Mouse (Mus musculus) kidney, adult 2 months (tissue): ENCODE measurements around the gene Nav3. TPM values are rescaled to one million over a fixed set of nuclear protein-coding genes. Genes with fewer than 3 reads are reported as not detected.

Experiments used
- DNase-seq: peaks from one replicate; pipeline ENCODE4 v3.0.0; 2021
- H3K27ac ChIP-seq: fragments of 200-500 bp; 2 replicates; pipeline ENCODE4 v1.5.1; 2012; ENCODE audit warnings: low read depth, low read length, control low read depth, inconsistent platforms; ENCODE audit not compliant: insufficient read depth
- H3K27me3 ChIP-seq: fragments of 200-500 bp; replicated peaks from 2 replicates; pipeline ENCODE4 v1.6.1; 2012; ENCODE audit warnings: mild to moderate bottlenecking, moderate library complexity, low read length, inconsistent platforms; ENCODE audit not compliant: control insufficient read depth, insufficient read depth
- H3K36me3 ChIP-seq: fragments of 200-500 bp; 2 replicates; pipeline ENCODE4 v1.6.1; 2012; ENCODE audit warnings: mild to moderate bottlenecking, moderate library complexity, low read length, inconsistent platforms; ENCODE audit not compliant: control insufficient read depth, insufficient read depth
- H3K4me1 ChIP-seq: fragments of 200-500 bp; 2 replicates; pipeline ENCODE4 v1.6.1; 2011; ENCODE audit warnings: low read length; ENCODE audit not compliant: control insufficient read depth, insufficient read depth
- H3K4me3 ChIP-seq: fragments of 200-500 bp; 2 replicates; pipeline ENCODE4 v1.5.1; 2011; ENCODE audit warnings: mild to moderate bottlenecking, low read depth, low read length, control low read depth; ENCODE audit not compliant: insufficient read depth
- CTCF ChIP-seq: fragments of 200-500 bp; conservative IDR thresholded peaks from 2 replicates; pipeline ENCODE4 v1.5.1; 2011; ENCODE audit warnings: low read depth, mild to moderate bottlenecking, control low read depth, low read length, moderate library complexity, mixed read lengths; ENCODE audit not compliant: insufficient read depth, insufficient read length
- POLR2A ChIP-seq: fragments of 200-500 bp; IDR thresholded peaks from one replicate; pipeline ENCODE4 v1.6.1; 2011; ENCODE audit warnings: low read depth, low read length, control low read depth
- WGBS: fragments of 180-500 bp; shearing (Covaris S2); methylation state at CpG from one replicate; pipeline ENCODE4 v1.1.7; 2018; 5-methylcytosine and 5-hydroxymethylcytosine counted together
- polyA plus RNA-seq: library from polyadenylated mRNA; depleted of rRNA; stranded (reverse); fragments of >200 nt; gene quantifications from 2 replicates; pipeline ENCODE4 v1.2.3, GENCODE M21; 2012

Nav3 gene
- polyA plus RNA-seq, 1 experiment, result 1.8 TPM

GRCm38 (mm10) chr10:109907206-109907605 is 548.8 kb downstream of the Nav3 start:
- WGBS, result 70% methylated on average over 4 of the region's 4 CpGs
- TF ChIP-seq POLR2A, result no peak
- no peak for TF ChIP-seq CTCF

GRCm38 (mm10) chr10:109906413-109906785 is 549.6 kb downstream of the Nav3 start:
- no peaks in the 10 kb centered on the region for H3K4me1 ChIP-seq
- no peaks in the 10 kb centered on the region for H3K36me3 ChIP-seq
- no peaks in the 10 kb centered on the region for H3K27me3 ChIP-seq
- no peak for TF ChIP-seq CTCF
- no peak for TF ChIP-seq POLR2A
- no peak for DNase-seq
- H3K4me3 ChIP-seq, result no peak overlapping the region
- 71% methylated on average over 6 of the region's 6 CpGs for WGBS
- no peak overlapping the region for H3K27ac ChIP-seq

More at GRCm38 (mm10) chr10:109907206-109907605, 548.8 kb downstream of the Nav3 start:
- Histone ChIP-seq H3K27ac (no peak overlapping the region), H3K4me3 (no peak overlapping the region), H3K36me3 (no peaks in the 10 kb centered on the region), H3K4me1 (no peaks in the 10 kb centered on the region), H3K27me3 (no peaks in the 10 kb centered on the region)
- no peak for DNase-seq

GRCm38 (mm10) chr10:109905649-109906412 is 550.2 kb downstream of the Nav3 start:
- H3K27me3 ChIP-seq, result no peaks in the 10 kb centered on the region
- TF ChIP-seq POLR2A (no peak), CTCF (no peak)
- DNase-seq, result no peak
- no peak overlapping the region for H3K27ac ChIP-seq
- 45% methylated on average over 9 of the region's 9 CpGs for WGBS
- H3K4me3 ChIP-seq, result no peak overlapping the region
- no peaks in the 10 kb centered on the region for H3K36me3 ChIP-seq
- H3K4me1 ChIP-seq, result no peaks in the 10 kb centered on the region

GRCm38 (mm10) chr10:109904841-109905240 is 551.2 kb downstream of the Nav3 start:
- 90% methylated on average over 1 of the region's 1 CpGs for WGBS
- no peaks in the 10 kb centered on the region for H3K4me1 ChIP-seq
- H3K27me3 ChIP-seq, result no peaks in the 10 kb centered on the region
- TF ChIP-seq POLR2A, result no peak
- no peak for TF ChIP-seq CTCF
- no peak for DNase-seq
- H3K36me3 ChIP-seq, result no peaks in the 10 kb centered on the region
- no peak overlapping the region for H3K27ac ChIP-seq
- no peak overlapping the region for H3K4me3 ChIP-seq

GRCm38 (mm10) chr10:109903701-109904555 is 552.1 kb downstream of the Nav3 start:
- 21% methylated on average over 17 of the region's 17 CpGs for WGBS
- Histone ChIP-seq H3K4me3 (peak overlapping the region; percentile 12; the same call in 1 of the 2 replicates), H3K27me3 (no peaks in the 10 kb centered on the region), H3K4me1 (no peaks in the 10 kb centered on the region), H3K27ac (no peak overlapping the region), H3K36me3 (no peaks in the 10 kb centered on the region)
- peak; percentile 13 for DNase-seq
- TF ChIP-seq CTCF, result no peak
- no peak for TF ChIP-seq POLR2A

GRCm38 (mm10) chr10:109903241-109903640 is 552.8 kb downstream of the Nav3 start:
- H3K4me3 ChIP-seq, result peak overlapping the region; percentile 12; the same call in 1 of the 2 replicates
- no peaks in the 10 kb centered on the region for H3K27me3 ChIP-seq
- TF ChIP-seq CTCF (no peak), POLR2A (no peak)
- H3K36me3 ChIP-seq, result no peaks in the 10 kb centered on the region
- no peak overlapping the region for H3K27ac ChIP-seq
- peak; percentile 8 for DNase-seq
- WGBS, result 23% methylated on average over 4 of the region's 4 CpGs
- H3K4me1 ChIP-seq, result no peaks in the 10 kb centered on the region

GRCm38 (mm10) chr10:109889171-109889475 is 566.9 kb downstream of the Nav3 start:
- no peaks in the 10 kb centered on the region for H3K4me1 ChIP-seq
- no peaks in the 10 kb centered on the region for H3K27me3 ChIP-seq
- WGBS, result 84% methylated on average over 3 of the region's 3 CpGs
- no peak for DNase-seq
- TF ChIP-seq POLR2A (no peak), CTCF (no peak)
- H3K4me3 ChIP-seq, result no peak overlapping the region
- H3K36me3 ChIP-seq, result no peaks in the 10 kb centered on the region
- H3K27ac ChIP-seq, result no peak overlapping the region
